Mouse (Mus musculus) embryonic fibroblast, embryonic 13.5 days (primary cell): ENCODE results near the gene Ctbp2.
"Not testable (repeated sequence)": the region's sequence is repeated elsewhere in the genome, so short reads cannot be mapped to it uniquely, and the experiment has no call there.

Experiments
- CTCF ChIP-seq: IDR thresholded peaks from 2 replicates; pipeline ENCODE4 v1.5.1; 2011; ENCODE audit warnings: mild to moderate bottlenecking, control low read depth, low read length, moderate library complexity, borderline replicate concordance; ENCODE audit not compliant: insufficient read depth
- POLR2A ChIP-seq: IDR thresholded peaks from 2 replicates; pipeline ENCODE4 v1.6.1; 2011; ENCODE audit warnings: low read depth, mild to moderate bottlenecking, control low read depth, low read length, moderate library complexity

DNA sequence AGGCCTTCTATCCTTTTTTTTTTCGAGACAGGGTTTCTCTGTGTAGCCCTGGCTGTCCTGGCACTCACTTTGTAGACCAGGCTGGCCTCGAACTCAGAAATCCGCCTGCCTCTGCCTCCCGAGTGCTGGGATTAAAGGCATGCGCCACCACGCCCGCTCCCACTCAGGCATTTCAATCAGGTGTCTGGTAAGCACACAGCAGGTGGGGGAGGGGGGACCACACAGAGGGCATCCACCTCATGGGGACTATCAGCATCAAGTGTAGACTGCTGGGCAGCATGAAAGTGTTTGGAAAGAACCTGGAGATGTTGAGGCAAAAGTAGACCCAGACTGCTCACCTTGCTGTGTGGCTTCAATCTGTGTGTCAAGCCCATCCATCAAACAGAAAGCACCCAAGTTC lies 28.5 kb downstream of the Ctbp2 start:
- TF ChIP-seq POLR2A, CTCF: not testable (repeated sequence)
